Mouse (Mus musculus) MEL (cell line): ENCODE data around the gene G6pdx.

Experiments used
- CTCF ChIP-seq, 3 experiments: IDR thresholded peaks in 2 of 3; conservative IDR thresholded peaks in 1 of 3; 2 replicates each; pipeline ENCODE4 v1.5.1; 2011 to 2012; ENCODE audit warnings: low read length in 3 of 3, low read depth in 2 of 3, mild to moderate bottlenecking in 2 of 3, improper control_type of control experiment in 1 of 3, inconsistent platforms in 1 of 3, mixed read lengths in 1 of 3, moderate library complexity in 1 of 3; ENCODE audit not compliant: control insufficient read depth in 1 of 3, insufficient read depth in 1 of 3, poor library complexity in 1 of 3, severe bottlenecking in 1 of 3
- ELF1 ChIP-seq: IDR thresholded peaks from 2 replicates; pipeline ENCODE4 v1.6.1; 2014; ENCODE audit warnings: low read depth, mild to moderate bottlenecking, inconsistent platforms, low read length, improper control_type of control experiment, moderate library complexity
- EP300 ChIP-seq, 2 experiments: IDR thresholded peaks; 2 replicates each; pipeline ENCODE4 v1.6.1; 2011; ENCODE audit warnings: improper control_type of control experiment in 2 of 2, low read length in 2 of 2, low read depth in 1 of 2, mild to moderate bottlenecking in 1 of 2
- GABPA ChIP-seq: IDR thresholded peaks from 2 replicates; pipeline ENCODE4 v1.6.1; 2012; ENCODE audit warnings: low read depth, mild to moderate bottlenecking, inconsistent platforms, low read length, improper control_type of control experiment, moderate library complexity
- MAFK ChIP-seq: IDR thresholded peaks from 2 replicates; pipeline ENCODE4 v1.6.1; 2011; ENCODE audit warnings: low read depth, mild to moderate bottlenecking, low read length, improper control_type of control experiment, borderline replicate concordance
- POLR2A ChIP-seq, 2 experiments: IDR thresholded peaks; 2 replicates each; pipeline ENCODE4 v1.6.1; 2011 to 2012; ENCODE audit warnings: low read length in 2 of 2, mild to moderate bottlenecking in 2 of 2, control low read depth in 1 of 2, improper control_type of control experiment in 1 of 2, low read depth in 1 of 2, moderate library complexity in 1 of 2; ENCODE audit not compliant: control insufficient read depth in 1 of 2, insufficient read depth in 1 of 2, poor library complexity in 1 of 2
- SIN3A ChIP-seq: IDR thresholded peaks from 2 replicates; pipeline ENCODE4 v1.6.1; 2012; ENCODE audit warnings: low read length, improper control_type of control experiment, inconsistent platforms
- SMC3 ChIP-seq: IDR thresholded peaks from 2 replicates; pipeline ENCODE4 v1.6.1; 2011; ENCODE audit warnings: low read depth, low read length, improper control_type of control experiment
- USF2 ChIP-seq, 2 experiments: IDR thresholded peaks; 2 replicates each; pipeline ENCODE4 v1.6.1; 2011 to 2012; ENCODE audit warnings: improper control_type of control experiment in 2 of 2, low read length in 2 of 2, borderline replicate concordance in 1 of 2, inconsistent platforms in 1 of 2, low read depth in 1 of 2, mild to moderate bottlenecking in 1 of 2; ENCODE audit not compliant: insufficient read depth in 1 of 2
- ZKSCAN1 ChIP-seq: IDR thresholded peaks from 2 replicates; pipeline ENCODE4 v1.6.1; 2012; ENCODE audit warnings: low read depth, mild to moderate bottlenecking, inconsistent platforms, low read length, improper control_type of control experiment, moderate library complexity

GRCm38 (mm10) chrX:74451157-74451912 lies 22.3 kb upstream of the G6pdx start:
- TF ChIP-seq CTCF (IDR thresholded peaks at IDR 0.05 in 2 of 3, conservative IDR thresholded peaks at IDR 0.05 in 1 of 3; ENCODE audit: control insufficient read depth in 1 of 3, insufficient read depth in 1 of 3, low read depth in 2 of 3, low read length in 3 of 3, poor library complexity in 1 of 3, severe bottlenecking in 1 of 3): no peak
- no peak for TF ChIP-seq POLR2A (IDR thresholded peaks at IDR 0.05; ENCODE audit: control insufficient read depth in 1 of 2, insufficient read depth in 1 of 2, low read depth in 1 of 2, low read length in 2 of 2, poor library complexity in 1 of 2)
- no peak for TF ChIP-seq EP300 (IDR thresholded peaks at IDR 0.05; ENCODE audit: low read depth in 1 of 2, low read length in 2 of 2)
- TF ChIP-seq ZKSCAN1: no peak
- TF ChIP-seq MAFK: no peak
- no peak for TF ChIP-seq USF2 (IDR thresholded peaks at IDR 0.05; ENCODE audit: borderline replicate concordance in 1 of 2, insufficient read depth in 1 of 2, low read depth in 1 of 2, low read length in 2 of 2)
- TF ChIP-seq SMC3: no peak
- no peak for TF ChIP-seq SIN3A
- no peak for TF ChIP-seq GABPA
- TF ChIP-seq ELF1: no peak
